Mouse (Mus musculus): ENCODE results near the gene Ms4a14.
"Not testable (repeated sequence)": the region's sequence is repeated elsewhere in the genome, so short reads cannot be mapped to it uniquely, and the experiment has no call there.

Gene Ms4a14

GRCm38 (mm10) chr19:11264602-11265185 is 49.6 kb downstream of the Ms4a14 start:
- no peak for DNase-seq (ENCODE audit: extremely low spot score, low read depth, low spot score)

GRCm38 (mm10) chr19:11263549-11263948 is 50.7 kb downstream of the Ms4a14 start:
- no peak for DNase-seq (ENCODE audit: extremely low spot score, low read depth, low spot score)

- DNase-seq (ENCODE audit: extremely low spot score, low read depth, low spot score): not testable (repeated sequence)
Observed at GRCm38 (mm10) chr19:11262932-11263331, 51.3 kb downstream of the Ms4a14 start.

- DNase-seq (ENCODE audit: extremely low spot score, low read depth, low spot score): no peak
Observed at GRCm38 (mm10) chr19:11261522-11261921, 52.7 kb downstream of the Ms4a14 start.

Data from hindlimb bud, embryonic 11.5 days (tissue).